Mouse (Mus musculus) lung, adult 2 months (tissue): ENCODE results near the gene Wdr18. TPM values are rescaled to one million over a fixed set of nuclear protein-coding genes. Genes with fewer than 3 reads are reported as not detected.

Experiments used
- DNase-seq: peaks from one replicate; pipeline ENCODE4 v3.0.0; 2022
- H3K4me1 ChIP-seq: fragments of 200-500 bp; 2 replicates; pipeline ENCODE4 v1.6.1; 2011; ENCODE audit warnings: low read length; ENCODE audit not compliant: control insufficient read depth, insufficient read depth
- H3K4me3 ChIP-seq: fragments of 200-500 bp; replicated peaks from 2 replicates; pipeline ENCODE3; 2011; ENCODE audit warnings: low read depth, mild to moderate bottlenecking, control low read depth, low read length; ENCODE audit errors: extremely low read depth
- CTCF ChIP-seq: fragments of 200-500 bp; IDR thresholded peaks from 2 replicates; pipeline ENCODE4 v1.5.1; 2011; ENCODE audit warnings: mild to moderate bottlenecking, low read length, control low read depth; ENCODE audit not compliant: insufficient read depth
- POLR2A ChIP-seq: fragments of 200-500 bp; IDR thresholded peaks from 2 replicates; pipeline ENCODE4 v1.6.1; 2011; ENCODE audit warnings: low read depth, mild to moderate bottlenecking, control low read depth, low read length, borderline replicate concordance; ENCODE audit errors: extremely low read depth
- WGBS: fragments of 180-500 bp; shearing (Covaris S2); methylation state at CpG from one replicate; pipeline ENCODE4 v1.1.7; 2018; 5-methylcytosine and 5-hydroxymethylcytosine counted together
- polyA plus RNA-seq: library from polyadenylated mRNA; depleted of rRNA; stranded (reverse); fragments of >200 nt; gene quantifications from 2 replicates; pipeline ENCODE4 v1.2.3, GENCODE M21; 2012

Wdr18 gene
- polyA plus RNA-seq, 1 experiment, result 35.5 TPM

- TF ChIP-seq POLR2A, result no peak
- no peak for TF ChIP-seq CTCF
- WGBS, result 89% methylated on average over 28 of the region's 28 CpGs
- DNase-seq, result no peak
- H3K4me1 ChIP-seq, result no peaks in the 10 kb centered on the region
- no peak overlapping the region for H3K4me3 ChIP-seq
These were observed 16.2 kb downstream of the Wdr18 start for GRCm38 (mm10) chr10:79976071-79976721.

- no peak for DNase-seq
- H3K4me3 ChIP-seq, result no peak overlapping the region
- WGBS, result 86% methylated on average over 33 of the region's 36 CpGs
These were observed 16.8 kb downstream of the Wdr18 start for GRCm38 (mm10) chr10:79976722-79977107.

GRCm38 (mm10) chr10:79977324-79977723 is 17.4 kb downstream of the Wdr18 start:
- H3K4me1 ChIP-seq, result peaks cover under 1% of the 10 kb centered on the region
- no peak for DNase-seq
- TF ChIP-seq POLR2A (no peak), CTCF (no peak)
- H3K4me3 ChIP-seq, result no peak overlapping the region
- 89% methylated on average over 28 of the region's 28 CpGs for WGBS

More at GRCm38 (mm10) chr10:79976722-79977107, 16.8 kb downstream of the Wdr18 start:
- no peaks in the 10 kb centered on the region for H3K4me1 ChIP-seq
- TF ChIP-seq POLR2A (no peak), CTCF (no peak)

DNA sequence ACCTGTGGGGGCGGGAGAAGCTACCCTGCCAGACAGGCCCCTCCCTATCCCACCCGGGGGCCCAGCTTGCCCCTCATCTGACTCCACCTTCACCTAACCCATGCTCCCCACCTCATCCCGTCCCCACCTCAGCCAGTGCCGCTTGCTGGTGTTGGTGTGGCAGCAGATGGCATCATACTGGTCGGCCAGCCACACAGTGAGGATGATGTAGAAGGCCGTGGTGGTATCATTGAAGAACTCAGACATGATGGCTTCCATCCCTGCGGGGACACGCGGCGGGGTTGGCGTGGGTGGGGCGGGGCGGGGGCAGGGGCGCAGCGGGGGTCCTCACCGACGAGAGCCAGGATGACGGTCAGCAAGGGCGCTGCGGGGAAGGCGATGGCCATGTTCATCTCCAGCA is 18.1 kb downstream of the Wdr18 start:
- Histone ChIP-seq H3K4me3 (no peak overlapping the region), H3K4me1 (peaks cover 8% of the 10 kb centered on the region)
- 96% methylated on average over 21 of the region's 21 CpGs for WGBS
- no peak for TF ChIP-seq POLR2A
- no peak for TF ChIP-seq CTCF
- DNase-seq, result no peak

- WGBS, result 93% methylated on average over 22 of the region's 22 CpGs
- Histone ChIP-seq H3K4me3 (no peak overlapping the region), H3K4me1 (peaks cover 11% of the 10 kb centered on the region)
- TF ChIP-seq CTCF (no peak), POLR2A (no peak)
- DNase-seq, result no peak
These were observed 19.6 kb downstream of the Wdr18 start for GRCm38 (mm10) chr10:79979401-79980155.

GRCm38 (mm10) chr10:79983205-79983604 is 23.3 kb downstream of the Wdr18 start:
- H3K4me1 ChIP-seq, result peaks cover 27% of the 10 kb centered on the region
- no peak for DNase-seq
- TF ChIP-seq CTCF (no peak), POLR2A (no peak)
- H3K4me3 ChIP-seq, result peak overlapping the region; percentile 85
- 58% methylated on average over 5 of the region's 5 CpGs for WGBS

DNA sequence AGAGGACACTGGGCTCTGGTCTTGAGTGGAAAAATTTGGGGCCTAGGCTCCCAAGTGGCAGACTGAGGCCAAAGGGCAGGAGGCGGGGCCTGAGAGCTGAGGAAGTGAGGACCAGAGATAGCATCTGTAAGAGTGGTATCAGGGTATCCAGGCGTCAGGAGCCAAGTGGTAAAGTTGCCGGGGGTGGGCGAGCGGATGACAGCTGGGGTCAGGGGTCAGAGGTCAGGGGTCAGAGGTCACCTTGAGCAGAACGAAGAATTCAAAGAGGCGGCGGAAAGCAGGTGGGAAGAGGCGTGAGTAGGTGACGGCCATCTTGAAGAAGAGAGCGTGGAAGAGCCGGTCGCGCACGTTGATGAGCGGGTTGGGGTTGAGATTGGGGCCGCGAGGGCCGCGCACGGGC is 23.7 kb downstream of the Wdr18 start:
- WGBS, result 4% methylated on average over 21 of the region's 21 CpGs
- peaks cover 27% of the 10 kb centered on the region for H3K4me1 ChIP-seq
- TF ChIP-seq POLR2A, result no peak
- no peak for TF ChIP-seq CTCF
- peak; percentile 66 for DNase-seq
- H3K4me3 ChIP-seq, result peak overlapping the region; percentile 85

DNA sequence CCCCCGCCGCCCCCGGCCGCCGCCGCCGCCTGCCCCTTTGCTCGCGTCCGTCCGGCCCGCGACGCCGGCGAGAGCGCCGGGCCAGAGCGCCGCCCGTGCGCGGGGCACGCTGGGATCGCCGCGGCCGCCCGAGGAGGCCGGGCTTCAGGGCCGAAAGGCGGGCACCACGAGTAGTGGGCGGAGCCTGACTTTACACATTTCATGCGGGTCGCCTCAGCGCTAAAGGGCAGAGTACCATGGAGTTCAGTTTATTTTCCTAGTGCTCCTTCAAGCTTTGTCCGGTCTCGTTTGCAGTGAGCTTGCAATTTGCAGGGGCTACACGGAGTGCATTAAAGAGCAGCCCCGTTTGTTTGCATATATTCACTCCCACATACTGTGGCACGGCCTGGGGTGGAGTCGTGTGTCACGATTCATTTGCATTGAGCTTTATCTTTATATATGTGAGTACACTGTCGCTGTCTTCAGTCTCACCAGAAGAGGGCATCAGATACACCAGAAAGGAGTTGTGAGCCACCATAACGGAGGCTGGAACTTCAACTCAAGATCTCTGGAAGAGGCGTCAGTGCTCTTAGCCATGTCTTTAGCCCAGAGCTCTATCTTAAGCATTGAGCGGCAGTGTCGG is 24.4 kb downstream of the Wdr18 start, which contains the start of gene Tmem259:
Gene Tmem259 (minus strand): TSS at position 136 of the 622 bp plus-strand sequence.
- DNase-seq, result peak; percentile 85
- Histone ChIP-seq H3K4me3 (peak within 1 kb of the TSS; percentile 87), H3K4me1 (peaks cover 28% of the 10 kb centered on the region)
- WGBS, result under 1% methylated on average over 49 of the region's 49 CpGs
- TF ChIP-seq CTCF (no peak; the same call in 1 of the 2 replicates), POLR2A (no peak)

DNA sequence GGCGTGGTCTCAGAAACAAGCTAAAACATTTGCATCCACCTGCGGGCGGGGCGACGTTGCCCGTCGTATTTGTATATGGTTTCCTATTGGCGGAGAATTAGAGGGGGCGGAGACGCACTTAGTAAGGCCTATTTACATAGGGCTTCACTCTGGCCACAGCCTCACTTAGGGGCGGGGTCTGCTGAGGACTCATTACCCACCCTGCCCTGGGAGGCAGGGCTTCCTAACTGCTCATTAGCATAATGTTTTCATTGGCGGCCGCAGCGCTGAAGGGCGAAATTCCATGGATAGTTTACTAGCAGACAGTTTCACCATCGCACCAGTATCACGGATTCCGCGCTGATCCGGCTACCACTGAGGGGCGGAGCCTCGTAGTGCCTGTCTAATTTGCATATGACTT is 24.9 kb downstream of the Wdr18 start:
- peak; percentile 92 for DNase-seq
- H3K4me1 ChIP-seq, result peaks cover 30% of the 10 kb centered on the region
- peak; percentile 52; the same call in 1 of the 2 replicates for TF ChIP-seq POLR2A
- no peak for TF ChIP-seq CTCF
- WGBS, result under 1% methylated on average over 22 of the region's 22 CpGs
- H3K4me3 ChIP-seq, result peak overlapping the region; percentile 87
